Mouse (Mus musculus) liver, adult 2 months (tissue): ENCODE data around the gene Nkx2-4. TPM values are rescaled to one million over a fixed set of nuclear protein-coding genes. Genes with fewer than 3 reads are reported as not detected.
A peak's percentile ranks its signal among the peaks of the same experiment; 100 is the strongest.

Source experiments
- DNase-seq: peaks from one replicate; pipeline ENCODE4 v3.0.0-alpha.2; 2011; ENCODE audit warnings: low read depth, low spot score; ENCODE audit errors: extremely low read depth
- H3K27ac ChIP-seq: fragments of 200-500 bp; replicated peaks from 2 replicates; pipeline ENCODE4 v1.5.1; 2012; ENCODE audit warnings: low read depth, mild to moderate bottlenecking, control low read depth, inconsistent platforms, low read length; ENCODE audit not compliant: insufficient read depth
- H3K27me3 ChIP-seq: fragments of 200-500 bp; 2 replicates; pipeline ENCODE4 v1.6.1; 2012; ENCODE audit warnings: mild to moderate bottlenecking, moderate library complexity, low read length, inconsistent platforms; ENCODE audit not compliant: control insufficient read depth, insufficient read depth
- H3K36me3 ChIP-seq: fragments of 200-500 bp; 2 replicates; pipeline ENCODE4 v1.6.1; 2012; ENCODE audit warnings: low read length, inconsistent platforms; ENCODE audit not compliant: control insufficient read depth, insufficient read depth
- H3K4me1 ChIP-seq: fragments of 200-500 bp; 2 replicates; pipeline ENCODE4 v1.6.1; 2011; ENCODE audit warnings: low read length; ENCODE audit not compliant: control insufficient read depth, insufficient read depth
- H3K4me3 ChIP-seq: fragments of 200-500 bp; 2 replicates; pipeline ENCODE4 v1.5.1; 2011; ENCODE audit warnings: low read depth, mild to moderate bottlenecking, control low read depth, low read length, moderate library complexity; ENCODE audit not compliant: insufficient read depth
- H3K79me2 ChIP-seq: fragments of 200-500 bp; 2 replicates; pipeline ENCODE4 v1.6.1; 2012; ENCODE audit warnings: inconsistent platforms, mild to moderate bottlenecking, low read length, moderate library complexity; ENCODE audit not compliant: control insufficient read depth, insufficient read depth
- H3K9ac ChIP-seq: fragments of 200-500 bp; 2 replicates; pipeline ENCODE4 v1.6.1; 2012; ENCODE audit warnings: low read depth, mild to moderate bottlenecking, control low read depth, inconsistent platforms, low read length
- CTCF ChIP-seq: fragments of 200-500 bp; IDR thresholded peaks from 2 replicates; pipeline ENCODE4 v1.5.1; 2011; ENCODE audit warnings: low read depth, low read length, control low read depth
- POLR2A ChIP-seq: fragments of 200-500 bp; IDR thresholded peaks from 2 replicates; pipeline ENCODE4 v1.6.1; 2011; ENCODE audit warnings: low read length, control low read depth; ENCODE audit not compliant: insufficient read depth; ENCODE audit errors: extremely low read depth
- WGBS: fragments of 180-500 bp; shearing (Covaris S2); methylation state at CpG from one replicate; pipeline ENCODE4 v1.1.7; 2018; 5-methylcytosine and 5-hydroxymethylcytosine counted together
- polyA plus RNA-seq: library from polyadenylated mRNA; depleted of rRNA; stranded (reverse); fragments of >200 nt; gene quantifications from 2 replicates; pipeline ENCODE4 v1.2.3, GENCODE M21; 2012; rRNA removed
- total RNA-seq: library from RNA; depleted of rRNA; stranded (reverse); fragments of >200 nt; gene quantifications from 2 replicates; pipeline ENCODE4 v1.2.3, GENCODE M21; 2014; rRNA removed

Gene Nkx2-4
- total RNA-seq = not detected in 2 replicates
- polyA plus RNA-seq = not detected in 2 replicates

GRCm38 (mm10) chr2:147085072-147085870 lies at the start of gene Nkx2-4:
Gene Nkx2-4, minus strand, starts transcription at chr2:147085445.
- Histone ChIP-seq H3K79me2 (no peaks in the 10 kb centered on the region), H3K4me3 (peak within 1 kb of the TSS; percentile 39; the same call in 1 of the 2 replicates), H3K27ac (no peak within 1 kb of the TSS), H3K36me3 (no peaks in the 10 kb centered on the region), H3K4me1 (no peaks in the 10 kb centered on the region), H3K9ac (peak within 1 kb of the TSS; percentile 29; the same call in 1 of the 2 replicates), H3K27me3 (peaks cover 20% of the 10 kb centered on the region)
- WGBS = 1% methylated on average over 82 of the region's 82 CpGs
- no peak for TF ChIP-seq POLR2A
- TF ChIP-seq CTCF = no peak
- DNase-seq = no peak

- no peak overlapping the region for H3K4me3 ChIP-seq
- DNase-seq = no peak
- no peak for TF ChIP-seq CTCF
- no peak for TF ChIP-seq POLR2A
- 83% methylated on average over 6 of the region's 6 CpGs for WGBS
- H3K4me1 ChIP-seq = no peaks in the 10 kb centered on the region
- H3K27me3 ChIP-seq = no peaks in the 10 kb centered on the region
- H3K9ac ChIP-seq = no peak overlapping the region
- no peaks in the 10 kb centered on the region for H3K36me3 ChIP-seq
- no peak overlapping the region for H3K27ac ChIP-seq
- no peaks in the 10 kb centered on the region for H3K79me2 ChIP-seq
Observed at GRCm38 (mm10) chr2:147127366-147127765, 42.1 kb upstream of the Nkx2-4 start.

- 83% methylated on average over 1 of the region's 1 CpGs for WGBS
- Histone ChIP-seq H3K4me1 (no peaks in the 10 kb centered on the region), H3K27me3 (no peaks in the 10 kb centered on the region), H3K36me3 (no peaks in the 10 kb centered on the region), H3K4me3 (no peak overlapping the region), H3K9ac (no peak overlapping the region), H3K27ac (no peak overlapping the region), H3K79me2 (no peaks in the 10 kb centered on the region)
- no peak for TF ChIP-seq POLR2A
- no peak for TF ChIP-seq CTCF
- no peak for DNase-seq
Observed at GRCm38 (mm10) chr2:147119736-147120135, 34.5 kb upstream of the Nkx2-4 start.

GRCm38 (mm10) chr2:147086441-147086840 lies 1.2 kb upstream of the Nkx2-4 start:
- no peaks in the 10 kb centered on the region for H3K4me1 ChIP-seq
- DNase-seq = no peak
- 29% methylated on average over 5 of the region's 5 CpGs for WGBS
- peaks cover 20% of the 10 kb centered on the region for H3K27me3 ChIP-seq
- H3K36me3 ChIP-seq = no peaks in the 10 kb centered on the region
- no peak overlapping the region for H3K27ac ChIP-seq
- TF ChIP-seq CTCF = no peak
- TF ChIP-seq POLR2A = no peak
- H3K79me2 ChIP-seq = no peaks in the 10 kb centered on the region
- no peak overlapping the region for H3K9ac ChIP-seq
- no peak overlapping the region for H3K4me3 ChIP-seq

- DNase-seq = no peak
- Histone ChIP-seq H3K9ac (no peak overlapping the region), H3K79me2 (no peaks in the 10 kb centered on the region), H3K27ac (no peak overlapping the region), H3K27me3 (peaks cover 20% of the 10 kb centered on the region), H3K4me3 (no peak overlapping the region), H3K36me3 (no peaks in the 10 kb centered on the region), H3K4me1 (no peaks in the 10 kb centered on the region)
- 22% methylated on average over 6 of the region's 6 CpGs for WGBS
- TF ChIP-seq CTCF = no peak
- no peak for TF ChIP-seq POLR2A
Observed at GRCm38 (mm10) chr2:147085937-147086336, 692 bp upstream of the Nkx2-4 start.

- no peaks in the 10 kb centered on the region for H3K36me3 ChIP-seq
- no peak for DNase-seq
Observed at GRCm38 (mm10) chr2:147084366-147085071, 726 bp downstream of the Nkx2-4 start.

More at GRCm38 (mm10) chr2:147084366-147085071, 726 bp downstream of the Nkx2-4 start:
- H3K9ac ChIP-seq = peak overlapping the region; percentile 29; the same call in 1 of the 2 replicates
- 2% methylated on average over 106 of the region's 106 CpGs for WGBS
- no peaks in the 10 kb centered on the region for H3K4me1 ChIP-seq
- H3K27ac ChIP-seq = no peak overlapping the region
- peaks cover 20% of the 10 kb centered on the region for H3K27me3 ChIP-seq
- H3K79me2 ChIP-seq = no peaks in the 10 kb centered on the region
- H3K4me3 ChIP-seq = peak overlapping the region; percentile 39; the same call in 1 of the 2 replicates
- TF ChIP-seq POLR2A (no peak), CTCF (no peak)
